Mouse (Mus musculus): ENCODE measurements around the gene Brd1. TPM values are rescaled to one million over a fixed set of nuclear protein-coding genes. Genes with fewer than 3 reads are reported as not detected.

The Brd1 gene
- polyA plus RNA-seq, 1 experiment from 2014 or later, result 20.3 TPM

DNA sequence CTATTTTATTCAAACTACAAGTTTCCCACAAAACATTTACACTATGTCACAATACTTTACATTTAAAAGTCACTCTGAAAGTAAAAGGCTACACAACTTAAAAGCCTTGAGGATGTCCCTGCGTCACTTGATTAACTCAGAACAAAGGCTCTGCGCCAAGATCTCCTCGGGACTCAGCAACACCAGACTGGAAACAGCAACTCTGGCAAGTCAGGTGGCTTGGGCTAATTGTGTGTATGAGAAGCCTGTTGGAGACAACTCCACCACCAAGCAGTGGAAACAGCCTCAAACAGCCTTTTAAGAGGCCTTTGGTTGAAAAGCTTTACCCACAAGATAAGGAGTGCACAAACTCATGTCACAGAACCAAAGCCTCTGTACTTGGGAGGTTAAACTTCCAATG, 31.5 kb downstream of the Brd1 start:
- ATAC-seq (ENCODE audit: insufficient read depth, low FRiP score), result no peak

DNA sequence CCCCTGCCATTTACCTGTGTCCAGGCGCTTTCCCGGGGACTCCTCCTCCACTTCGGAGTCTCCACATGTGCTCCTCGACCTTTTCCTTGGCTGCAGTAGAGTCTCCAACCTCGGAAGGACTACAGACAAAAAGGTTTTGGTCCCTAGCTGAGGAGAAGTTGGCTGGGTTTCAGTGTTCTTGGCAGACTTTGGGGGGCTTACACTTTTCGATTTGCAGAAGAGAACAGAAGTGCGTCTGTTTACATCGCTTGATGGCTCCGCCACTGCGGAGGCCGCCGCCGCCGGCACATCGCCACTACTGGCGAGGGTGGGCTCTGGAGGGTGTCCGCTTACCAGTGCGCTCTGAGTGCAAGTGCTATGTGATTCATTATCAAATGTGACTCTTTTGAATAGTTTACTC, 33.3 kb downstream of the Brd1 start:
- no peak for ATAC-seq (ENCODE audit: insufficient read depth, low FRiP score)
- no peak overlapping the region for H3K9ac ChIP-seq (ENCODE audit: low read length)
- H3K27ac ChIP-seq (ENCODE audit: low read length), result no peak overlapping the region
- H3K4me3 ChIP-seq (replicated peaks; ENCODE audit: low read length), result no peak overlapping the region
- no peaks in the 10 kb centered on the region for H3K27me3 ChIP-seq (ENCODE audit: control insufficient read depth, insufficient read depth, low read length)
- H3K36me3 ChIP-seq (ENCODE audit: control insufficient read depth, insufficient read depth, low read length), result peaks cover 30% of the 10 kb centered on the region
- H3K4me2 ChIP-seq (ENCODE audit: low read depth, low read length), result no peak overlapping the region
- no peaks in the 10 kb centered on the region for H3K9me3 ChIP-seq (replicated peaks; ENCODE audit: control insufficient read depth, low read length)
- WGBS, result 86% methylated on average over 18 of the region's 18 CpGs
- no peaks in the 10 kb centered on the region for H3K4me1 ChIP-seq (ENCODE audit: control insufficient read depth, insufficient read depth, low read length)

More for the DNA sequence above, 31.5 kb downstream of the Brd1 start:
- Histone ChIP-seq H3K4me3 (replicated peaks; ENCODE audit: low read length) (no peak overlapping the region), H3K4me2 (ENCODE audit: low read depth, low read length) (no peak overlapping the region), H3K9me3 (replicated peaks; ENCODE audit: control insufficient read depth, low read length) (no peaks in the 10 kb centered on the region), H3K36me3 (ENCODE audit: control insufficient read depth, insufficient read depth, low read length) (peaks cover 35% of the 10 kb centered on the region), H3K9ac (ENCODE audit: low read length) (no peak overlapping the region), H3K27ac (ENCODE audit: low read length) (no peak overlapping the region), H3K4me1 (ENCODE audit: control insufficient read depth, insufficient read depth, low read length) (no peaks in the 10 kb centered on the region), H3K27me3 (ENCODE audit: control insufficient read depth, insufficient read depth, low read length) (no peaks in the 10 kb centered on the region)
- 82% methylated on average over 3 of the region's 3 CpGs for WGBS

DNA sequence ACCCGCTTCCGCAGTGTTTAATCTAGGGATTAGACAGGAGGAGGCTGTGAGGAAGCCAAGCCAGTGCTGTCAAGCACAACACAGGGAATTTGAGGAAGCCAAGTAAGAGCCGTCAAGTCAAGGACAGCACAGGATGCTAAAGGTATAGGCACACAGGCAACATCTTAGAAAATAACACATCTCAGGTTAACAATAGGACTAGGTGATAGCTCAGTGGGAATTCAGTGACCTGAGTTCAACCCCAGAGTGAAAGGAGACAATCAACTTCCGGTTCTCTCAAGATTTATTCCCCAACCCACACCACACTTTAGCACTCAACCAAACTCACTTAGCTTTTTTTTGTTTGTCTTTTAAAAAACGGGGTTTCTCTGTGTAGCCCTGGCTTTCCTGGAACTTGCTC, 34.5 kb downstream of the Brd1 start:
- Histone ChIP-seq H3K27me3 (ENCODE audit: control insufficient read depth, insufficient read depth, low read length) (no peaks in the 10 kb centered on the region), H3K27ac (ENCODE audit: low read length) (no peak overlapping the region), H3K9me3 (replicated peaks; ENCODE audit: control insufficient read depth, low read length) (no peaks in the 10 kb centered on the region), H3K4me3 (replicated peaks; ENCODE audit: low read length) (no peak overlapping the region), H3K4me1 (ENCODE audit: control insufficient read depth, insufficient read depth, low read length) (no peaks in the 10 kb centered on the region), H3K36me3 (ENCODE audit: control insufficient read depth, insufficient read depth, low read length) (peaks cover 34% of the 10 kb centered on the region), H3K4me2 (ENCODE audit: low read depth, low read length) (no peak overlapping the region), H3K9ac (ENCODE audit: low read length) (no peak overlapping the region)
- no peak for ATAC-seq (ENCODE audit: insufficient read depth, low FRiP score)
- WGBS, result 80% methylated on average over 5 of the region's 5 CpGs

DNA sequence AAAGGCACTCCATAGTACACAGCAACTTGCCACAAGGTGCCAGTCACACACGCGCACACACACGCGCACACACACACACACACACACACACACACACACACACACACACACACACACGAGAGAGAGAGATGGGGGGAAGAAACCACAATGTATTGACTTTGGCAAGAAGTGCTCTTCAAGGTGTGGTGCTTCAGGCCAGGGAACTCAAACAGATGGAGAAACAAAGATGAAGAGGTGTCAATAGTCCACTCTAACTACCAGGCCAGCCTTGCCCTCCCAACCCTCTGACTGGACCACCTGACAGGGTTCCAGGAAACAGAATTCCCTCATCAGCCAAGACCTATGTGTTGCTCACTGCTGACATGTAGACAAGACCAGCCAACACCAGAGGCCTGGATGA, 36.4 kb downstream of the Brd1 start:
- Histone ChIP-seq H3K9me3 (replicated peaks; ENCODE audit: control insufficient read depth, low read length) (no peaks in the 10 kb centered on the region), H3K4me2 (ENCODE audit: low read depth, low read length) (no peak overlapping the region), H3K36me3 (ENCODE audit: control insufficient read depth, insufficient read depth, low read length) (peaks cover 25% of the 10 kb centered on the region), H3K4me3 (replicated peaks; ENCODE audit: low read length) (no peak overlapping the region), H3K27ac (ENCODE audit: low read length) (no peak overlapping the region), H3K9ac (ENCODE audit: low read length) (no peak overlapping the region), H3K27me3 (ENCODE audit: control insufficient read depth, insufficient read depth, low read length) (no peaks in the 10 kb centered on the region), H3K4me1 (ENCODE audit: control insufficient read depth, insufficient read depth, low read length) (no peaks in the 10 kb centered on the region)
- ATAC-seq (ENCODE audit: insufficient read depth, low FRiP score), result no peak
- 82% methylated on average over 5 of the region's 5 CpGs for whole genome bisulfite sequencing

DNA sequence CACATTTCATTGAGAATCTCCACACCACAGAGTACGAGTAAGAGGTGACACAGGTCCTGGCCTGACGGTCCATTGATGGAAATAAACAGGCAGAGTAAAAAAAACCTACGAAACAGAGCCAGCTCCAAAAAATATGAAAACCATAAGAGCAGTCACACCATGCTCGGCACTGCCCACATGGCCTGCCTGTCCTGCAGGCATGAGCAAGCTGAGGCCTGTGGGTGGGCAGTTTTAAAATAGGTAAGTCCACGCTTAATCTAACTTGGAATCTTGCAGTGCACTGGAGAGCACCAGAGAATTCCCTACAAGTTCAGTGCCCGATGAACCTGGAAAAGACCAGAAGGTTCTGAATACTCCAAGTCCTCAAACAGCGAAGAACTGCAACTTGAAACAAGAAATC, 38.0 kb downstream of the Brd1 start:
- Histone ChIP-seq H3K4me3 (replicated peaks; ENCODE audit: low read length) (no peak overlapping the region), H3K36me3 (ENCODE audit: control insufficient read depth, insufficient read depth, low read length) (peaks cover 31% of the 10 kb centered on the region), H3K9me3 (replicated peaks; ENCODE audit: control insufficient read depth, low read length) (no peaks in the 10 kb centered on the region), H3K27ac (ENCODE audit: low read length) (no peak overlapping the region), H3K4me1 (ENCODE audit: control insufficient read depth, insufficient read depth, low read length) (no peaks in the 10 kb centered on the region), H3K9ac (ENCODE audit: low read length) (no peak overlapping the region), H3K4me2 (ENCODE audit: low read depth, low read length) (no peak overlapping the region), H3K27me3 (ENCODE audit: control insufficient read depth, insufficient read depth, low read length) (no peaks in the 10 kb centered on the region)
- ATAC-seq (ENCODE audit: insufficient read depth, low FRiP score), result no peak
- WGBS, result 91% methylated on average over 7 of the region's 7 CpGs

DNA sequence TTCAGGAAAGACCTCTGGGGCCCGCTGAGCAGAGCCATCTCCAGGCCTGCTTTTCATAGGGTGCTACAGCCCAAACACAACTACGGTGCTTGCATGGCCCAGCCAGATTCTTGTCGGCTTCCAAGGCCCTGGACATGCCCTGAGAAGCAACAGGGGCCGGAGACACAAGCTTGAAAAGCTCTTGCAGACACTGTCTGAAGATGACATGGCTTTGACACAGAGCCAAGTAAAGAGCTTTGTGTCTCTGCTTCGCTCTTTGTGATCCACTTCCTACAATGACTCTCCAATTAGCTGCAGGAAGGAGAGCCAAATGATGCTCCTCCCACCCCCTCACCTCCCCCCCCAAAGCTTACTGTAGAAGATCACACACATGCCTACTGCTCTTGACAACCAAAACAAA, 40.0 kb downstream of the Brd1 start:
- H3K4me3 ChIP-seq (replicated peaks; ENCODE audit: low read length), result no peak overlapping the region
- no peak for ATAC-seq (ENCODE audit: insufficient read depth, low FRiP score)
- no peak overlapping the region for H3K4me2 ChIP-seq (ENCODE audit: low read depth, low read length)
- no peaks in the 10 kb centered on the region for H3K9me3 ChIP-seq (replicated peaks; ENCODE audit: control insufficient read depth, low read length)
- H3K36me3 ChIP-seq (ENCODE audit: control insufficient read depth, insufficient read depth, low read length), result peaks cover 35% of the 10 kb centered on the region
- H3K4me1 ChIP-seq (ENCODE audit: control insufficient read depth, insufficient read depth, low read length), result no peaks in the 10 kb centered on the region
- 65% methylated on average over 5 of the region's 5 CpGs for WGBS
- no peak overlapping the region for H3K27ac ChIP-seq (ENCODE audit: low read length)
- no peak overlapping the region for H3K9ac ChIP-seq (ENCODE audit: low read length)
- H3K27me3 ChIP-seq (ENCODE audit: control insufficient read depth, insufficient read depth, low read length), result no peaks in the 10 kb centered on the region

DNA sequence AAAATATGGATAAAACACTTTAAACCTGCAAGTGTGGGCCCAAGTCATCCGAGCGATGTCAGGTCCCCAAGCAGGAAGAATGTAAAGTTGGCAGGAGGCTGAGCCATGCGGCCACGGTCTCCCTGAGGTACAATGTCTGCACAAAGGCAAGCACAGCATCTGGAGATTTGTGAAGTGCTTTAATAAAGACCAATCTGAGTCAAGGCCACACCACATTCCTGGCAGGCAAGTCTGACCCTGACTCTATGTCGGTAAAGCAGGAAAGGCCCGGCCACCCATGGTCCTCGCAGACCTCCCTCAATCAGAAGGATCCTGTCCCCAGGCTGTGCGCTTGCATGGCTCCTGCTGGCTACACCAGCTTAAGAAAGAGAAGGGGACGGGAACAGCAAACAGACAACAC, 41.3 kb downstream of the Brd1 start:
- H3K4me1 ChIP-seq (ENCODE audit: control insufficient read depth, insufficient read depth, low read length), result no peaks in the 10 kb centered on the region
- H3K27me3 ChIP-seq (ENCODE audit: control insufficient read depth, insufficient read depth, low read length), result no peaks in the 10 kb centered on the region
- no peak overlapping the region for H3K27ac ChIP-seq (ENCODE audit: low read length)
- H3K36me3 ChIP-seq (ENCODE audit: control insufficient read depth, insufficient read depth, low read length), result peaks cover 38% of the 10 kb centered on the region
- no peak overlapping the region for H3K4me3 ChIP-seq (replicated peaks; ENCODE audit: low read length)
- 85% methylated on average over 9 of the region's 9 CpGs for WGBS
- ATAC-seq (ENCODE audit: insufficient read depth, low FRiP score), result no peak
- H3K4me2 ChIP-seq (ENCODE audit: low read depth, low read length), result no peak overlapping the region
- H3K9me3 ChIP-seq (replicated peaks; ENCODE audit: control insufficient read depth, low read length), result no peaks in the 10 kb centered on the region
- no peak overlapping the region for H3K9ac ChIP-seq (ENCODE audit: low read length)

DNA sequence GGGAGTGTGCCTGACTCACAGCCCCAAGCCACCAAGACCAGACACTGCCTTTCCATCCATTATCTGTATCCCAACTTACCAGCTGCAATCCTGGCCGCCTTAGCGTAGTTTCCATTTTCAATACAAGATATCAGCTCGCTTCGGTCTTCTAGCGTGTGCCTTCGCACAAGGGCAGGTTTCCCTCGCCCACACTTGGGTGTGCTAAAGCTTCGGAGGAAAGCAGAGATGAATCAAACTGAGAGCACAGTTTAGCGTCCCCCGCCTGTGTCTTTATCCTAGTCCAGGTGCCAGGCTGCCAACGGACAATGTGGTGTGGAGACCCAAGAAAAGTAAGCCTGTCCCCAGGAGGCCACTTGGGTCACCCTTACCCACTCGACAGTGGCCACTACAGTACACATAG, 42.9 kb downstream of the Brd1 start:
- H3K9ac ChIP-seq (ENCODE audit: low read length), result no peak overlapping the region
- ATAC-seq (ENCODE audit: insufficient read depth, low FRiP score), result no peak
- 91% methylated on average over 12 of the region's 12 CpGs for WGBS
- no peaks in the 10 kb centered on the region for H3K4me1 ChIP-seq (ENCODE audit: control insufficient read depth, insufficient read depth, low read length)
- H3K4me2 ChIP-seq (ENCODE audit: low read depth, low read length), result no peak overlapping the region
- no peak overlapping the region for H3K27ac ChIP-seq (ENCODE audit: low read length)
- H3K9me3 ChIP-seq (replicated peaks; ENCODE audit: control insufficient read depth, low read length), result no peaks in the 10 kb centered on the region
- no peak overlapping the region for H3K4me3 ChIP-seq (replicated peaks; ENCODE audit: low read length)
- H3K27me3 ChIP-seq (ENCODE audit: control insufficient read depth, insufficient read depth, low read length), result no peaks in the 10 kb centered on the region
- H3K36me3 ChIP-seq (ENCODE audit: control insufficient read depth, insufficient read depth, low read length), result peaks cover 40% of the 10 kb centered on the region

DNA sequence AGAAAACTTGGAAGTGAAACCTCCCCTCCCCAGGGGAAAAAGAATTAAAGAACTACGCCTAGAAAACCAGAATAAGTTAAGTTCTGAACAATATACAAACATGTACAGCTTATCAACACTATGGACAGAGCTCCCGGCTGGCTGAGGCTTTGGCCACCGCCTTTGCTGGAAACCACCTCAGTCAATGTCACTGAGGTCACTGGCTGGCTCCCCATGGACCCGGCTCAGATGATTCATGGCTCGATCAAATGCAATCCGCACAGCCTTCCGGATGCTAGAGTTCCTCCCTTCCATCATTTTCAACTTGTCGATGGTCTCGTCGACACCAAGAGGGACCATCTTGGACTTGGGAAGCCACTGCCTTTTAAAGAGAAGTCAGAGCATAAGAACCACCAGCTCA, 45.9 kb downstream of the Brd1 start:
- H3K27me3 ChIP-seq (ENCODE audit: control insufficient read depth, insufficient read depth, low read length), result no peaks in the 10 kb centered on the region
- H3K4me2 ChIP-seq (ENCODE audit: low read depth, low read length), result no peak overlapping the region
- peaks cover 30% of the 10 kb centered on the region for H3K36me3 ChIP-seq (ENCODE audit: control insufficient read depth, insufficient read depth, low read length)
- no peak overlapping the region for H3K9ac ChIP-seq (ENCODE audit: low read length)
- WGBS, result 86% methylated on average over 10 of the region's 10 CpGs
- no peak overlapping the region for H3K4me3 ChIP-seq (replicated peaks; ENCODE audit: low read length)
- H3K4me1 ChIP-seq (ENCODE audit: control insufficient read depth, insufficient read depth, low read length), result no peaks in the 10 kb centered on the region
- no peak overlapping the region for H3K27ac ChIP-seq (ENCODE audit: low read length)
- no peaks in the 10 kb centered on the region for H3K9me3 ChIP-seq (replicated peaks; ENCODE audit: control insufficient read depth, low read length)
- no peak for ATAC-seq (ENCODE audit: insufficient read depth, low FRiP score)

DNA sequence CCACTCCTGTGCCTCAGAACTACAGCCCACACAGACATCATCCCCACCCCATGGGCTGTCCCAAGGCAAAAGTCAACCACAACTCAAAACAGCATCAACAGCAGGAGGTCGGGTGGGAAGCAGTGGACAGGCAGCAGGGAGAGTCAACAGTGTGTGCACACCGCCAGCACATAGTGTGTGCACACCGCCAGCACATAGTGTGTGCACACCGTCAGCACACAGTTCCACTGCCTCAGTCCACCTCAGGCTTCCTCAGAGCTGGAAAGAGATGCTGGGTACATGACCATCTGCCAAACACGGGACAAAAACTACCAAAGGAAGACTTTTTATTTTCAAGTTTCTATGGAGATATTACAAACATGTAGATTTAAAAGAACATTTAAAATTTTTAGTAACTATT, 47.3 kb downstream of the Brd1 start:
- no peaks in the 10 kb centered on the region for H3K9me3 ChIP-seq (replicated peaks; ENCODE audit: control insufficient read depth, low read length)
- no peak overlapping the region for H3K9ac ChIP-seq (ENCODE audit: low read length)
- H3K4me2 ChIP-seq (ENCODE audit: low read depth, low read length), result no peak overlapping the region
- no peak overlapping the region for H3K27ac ChIP-seq (ENCODE audit: low read length)
- no peak overlapping the region for H3K4me3 ChIP-seq (replicated peaks; ENCODE audit: low read length)
- 90% methylated on average over 5 of the region's 5 CpGs for WGBS
- peaks cover 30% of the 10 kb centered on the region for H3K36me3 ChIP-seq (ENCODE audit: control insufficient read depth, insufficient read depth, low read length)
- ATAC-seq (ENCODE audit: insufficient read depth, low FRiP score), result no peak
- H3K27me3 ChIP-seq (ENCODE audit: control insufficient read depth, insufficient read depth, low read length), result no peaks in the 10 kb centered on the region
- H3K4me1 ChIP-seq (ENCODE audit: control insufficient read depth, insufficient read depth, low read length), result no peaks in the 10 kb centered on the region

Data from stomach, embryonic 16.5 days (tissue).